Mouse (Mus musculus): Measurements from ENCODE around the gene Chd2.

Gene Chd2

DNA sequence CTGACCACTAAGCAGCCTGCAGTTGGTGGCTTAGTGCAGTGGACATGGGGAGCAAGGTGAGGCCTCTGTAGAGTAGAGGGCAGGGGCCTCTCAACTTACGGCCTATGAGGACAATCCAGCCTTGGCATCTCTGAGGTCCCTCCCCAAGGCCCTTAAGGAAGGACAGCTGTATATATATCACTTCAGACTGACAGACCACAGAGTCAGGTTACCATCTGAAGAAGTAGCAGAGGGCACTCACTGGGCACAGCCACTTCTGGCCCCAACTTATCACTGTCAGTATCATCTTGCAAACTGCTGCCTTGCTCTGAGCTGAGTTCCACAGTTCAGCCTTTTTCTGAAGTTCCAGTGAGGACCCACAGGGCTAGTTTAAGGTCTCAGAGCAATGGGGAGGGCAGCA, 139.0 kb downstream of the Chd2 start:
- DNase-seq (ENCODE audit: low read depth), result no peak

- DNase-seq (ENCODE audit: low read depth), result no peak
Measured at GRCm38 (mm10) chr7:73402106-73402505, 139.5 kb downstream of the Chd2 start.

DNA sequence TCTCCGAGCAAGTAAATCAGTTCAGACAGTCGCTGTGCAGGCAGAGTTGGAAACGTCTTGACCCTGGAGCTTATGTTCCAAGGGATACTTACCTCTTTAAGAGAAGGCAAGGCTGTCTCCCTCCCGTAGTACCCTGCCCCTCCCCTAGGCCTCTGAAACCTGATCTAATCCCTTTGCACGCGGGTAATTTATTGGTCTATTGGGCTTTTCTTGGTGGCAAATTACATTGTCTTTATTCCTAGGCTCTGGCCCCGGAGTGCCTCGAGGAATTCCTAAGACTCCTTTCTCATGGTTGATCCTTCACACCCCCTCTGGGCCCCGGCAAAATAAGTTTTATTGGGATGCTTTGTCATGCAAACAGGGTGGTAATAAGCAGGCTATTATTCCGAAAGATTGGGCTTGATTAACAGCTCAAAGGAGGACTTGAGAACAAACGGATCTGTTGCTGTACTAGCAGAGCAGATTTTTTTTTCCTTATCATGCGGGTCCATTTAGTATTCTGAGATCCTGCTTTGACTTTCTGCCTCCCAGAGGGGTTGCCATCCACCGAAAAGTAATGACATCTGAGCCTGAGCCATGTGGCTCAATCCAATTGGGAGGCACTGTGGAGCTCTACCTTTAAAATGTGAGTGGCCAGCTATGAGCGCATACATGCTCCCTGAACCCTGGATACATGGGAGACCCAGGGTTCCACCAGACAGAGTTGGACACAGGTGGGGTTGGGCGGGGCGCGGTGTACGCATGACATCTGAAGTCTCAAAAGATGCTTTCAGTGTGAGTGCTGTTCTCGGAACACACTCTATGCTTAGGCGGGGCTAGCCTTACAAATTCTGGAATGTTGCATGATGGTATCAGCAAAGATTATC, 141.3 kb downstream of the Chd2 start:
- no peak for DNase-seq (ENCODE audit: low read depth)

DNA sequence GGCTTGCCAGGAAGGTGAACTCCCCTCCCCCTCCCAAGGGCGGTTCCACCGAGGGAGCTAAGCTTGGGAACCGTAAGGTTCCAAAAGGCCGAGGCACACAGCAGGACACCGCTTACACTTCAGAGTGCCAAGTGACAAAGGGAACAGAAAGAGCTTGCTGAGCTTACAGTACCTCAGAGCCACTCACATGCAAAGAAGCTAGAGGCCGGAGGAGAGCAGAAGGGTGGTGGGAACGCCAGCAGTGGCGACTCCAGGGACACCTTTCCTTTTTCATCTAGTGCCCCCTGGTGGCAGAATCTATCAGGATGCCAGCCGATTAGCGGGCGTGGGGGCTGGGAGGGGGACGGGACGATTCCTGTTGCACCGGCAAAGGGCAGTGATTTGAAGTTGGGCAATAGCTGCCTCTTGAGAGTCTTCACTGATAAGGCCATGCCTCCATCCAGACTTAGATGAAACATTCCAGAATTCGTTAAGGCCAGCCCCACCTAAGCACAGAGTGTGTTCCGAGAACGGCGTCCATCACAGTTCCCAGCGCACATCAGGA, 142.1 kb downstream of the Chd2 start:
- DNase-seq (ENCODE audit: low read depth), result peak; percentile 18

DNA sequence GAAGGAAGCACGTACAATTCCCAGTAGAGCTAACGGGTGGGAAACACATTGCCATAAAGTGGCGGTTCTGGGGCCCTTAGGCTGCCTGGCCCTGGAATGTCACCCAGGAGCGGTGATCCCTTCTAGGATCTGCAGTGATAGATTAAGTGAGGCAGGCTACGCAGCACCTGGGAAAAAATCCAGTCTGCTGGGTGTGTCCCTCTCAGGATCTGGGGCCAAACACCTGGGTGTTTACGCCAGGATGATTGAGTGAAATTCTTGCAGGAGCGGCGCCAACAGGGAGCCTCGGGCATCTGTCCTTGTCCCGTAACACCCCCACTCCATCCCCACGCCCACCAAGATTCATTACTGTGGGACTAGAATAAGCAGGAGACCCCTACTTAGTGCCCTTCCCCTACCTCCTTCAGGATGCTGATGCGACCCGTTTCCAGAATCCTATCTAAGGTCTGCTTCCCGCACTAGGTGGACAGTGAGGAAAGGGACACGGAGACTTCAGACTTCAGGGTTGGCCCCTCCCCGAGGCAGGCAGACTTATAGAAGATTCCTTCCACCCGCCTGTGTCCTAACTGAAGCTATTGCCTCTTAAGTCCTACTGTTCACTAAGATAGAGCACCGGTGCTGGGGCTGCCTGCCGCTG, 142.7 kb downstream of the Chd2 start:
- DNase-seq (ENCODE audit: low read depth), result no peak

DNA sequence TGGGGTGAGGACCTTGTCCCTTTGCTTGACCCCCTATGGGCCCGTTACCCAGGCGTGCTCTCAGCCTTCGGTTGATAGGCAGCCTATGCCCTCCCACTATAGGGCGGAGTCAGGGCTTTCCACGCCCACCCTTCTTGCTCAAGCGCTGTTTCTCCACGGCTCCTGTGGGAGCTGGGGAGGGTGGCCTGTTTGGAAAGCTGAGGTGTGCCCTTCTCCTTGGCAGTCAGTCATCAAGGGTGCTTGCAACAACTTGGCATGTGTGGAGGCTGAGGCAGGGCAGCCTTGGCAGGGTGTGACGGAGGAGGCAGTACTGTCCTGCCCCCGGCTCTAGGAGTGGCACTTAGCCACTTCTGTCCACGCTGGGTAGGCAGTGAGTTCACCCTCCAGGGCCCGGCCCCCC, 143.3 kb downstream of the Chd2 start:
- no peak for DNase-seq (ENCODE audit: low read depth)

GRCm38 (mm10) chr7:73394013-73394409, 147.6 kb downstream of the Chd2 start:
- no peak for DNase-seq (ENCODE audit: low read depth)

- no peak for DNase-seq (ENCODE audit: low read depth)
Measured at GRCm38 (mm10) chr7:73393307-73394012, 148.2 kb downstream of the Chd2 start.

DNA sequence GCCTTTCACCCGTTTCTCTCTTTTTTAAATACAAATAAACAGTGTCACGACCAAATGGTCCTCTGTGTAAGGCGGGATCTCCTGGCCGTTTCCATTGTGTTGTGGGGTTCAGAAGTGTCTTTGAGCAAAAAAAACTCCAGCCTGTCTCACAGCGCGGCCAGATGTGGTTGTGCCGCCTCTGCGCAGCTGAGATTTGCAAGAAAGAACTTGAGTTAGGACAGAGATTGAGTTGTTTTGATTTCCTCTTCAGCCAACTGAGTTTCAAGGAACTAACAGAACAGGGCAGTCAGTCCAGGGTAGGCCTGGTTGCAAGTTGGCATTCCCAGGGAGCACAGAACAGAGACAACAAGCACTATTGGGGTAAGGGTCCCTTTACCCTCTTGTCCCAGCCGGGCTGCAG, 149.3 kb downstream of the Chd2 start:
- DNase-seq (ENCODE audit: low read depth), result no peak

DNA sequence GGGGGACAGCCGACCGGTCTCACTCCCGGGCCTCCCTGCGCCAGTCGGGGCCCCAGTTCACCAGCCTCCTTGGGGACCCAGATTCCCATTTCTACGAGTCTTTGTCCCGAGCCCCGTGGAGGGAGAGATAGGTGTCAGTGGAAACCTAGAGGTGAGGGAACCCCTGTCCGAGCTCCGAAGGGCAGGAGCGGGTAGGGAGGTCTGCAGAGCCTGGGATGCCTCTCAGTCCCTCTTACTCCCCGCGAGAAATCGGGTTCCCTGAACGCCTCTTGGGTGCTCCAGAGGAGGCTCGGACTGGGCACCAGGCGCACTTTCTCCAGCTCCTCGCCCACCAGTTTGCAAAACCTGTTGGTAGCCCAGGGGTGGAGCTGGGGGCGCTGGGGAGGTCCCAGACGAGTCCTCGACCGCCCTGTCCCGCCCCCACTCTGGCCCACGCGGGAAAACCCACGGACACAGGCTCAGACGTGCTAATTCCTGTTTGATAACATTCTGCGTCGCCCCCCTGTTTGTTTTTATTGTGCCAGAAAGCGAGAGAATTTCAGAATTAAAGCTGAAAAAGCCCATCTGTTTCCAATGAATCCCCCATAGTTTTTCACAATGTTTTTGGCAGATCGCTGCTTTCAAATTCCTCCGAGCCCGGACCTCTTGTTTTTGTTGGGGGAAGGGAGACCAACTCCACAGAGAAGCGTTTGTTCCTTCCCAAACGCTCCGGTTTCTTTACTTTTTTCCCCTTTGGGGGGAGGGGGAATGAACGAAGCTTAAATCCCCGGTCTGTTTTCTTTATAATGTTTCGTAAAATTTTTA, 149.9 kb downstream of the Chd2 start:
- no peak for DNase-seq (ENCODE audit: low read depth)

GRCm38 (mm10) chr7:73391002-73391517, 150.6 kb downstream of the Chd2 start:
- no peak for DNase-seq (ENCODE audit: low read depth)

GRCm38 (mm10) chr7:73390426-73391001, 151.1 kb downstream of the Chd2 start:
- no peak for DNase-seq (ENCODE audit: low read depth)

- no peak for DNase-seq (ENCODE audit: low read depth)
Measured at GRCm38 (mm10) chr7:73389871-73390294, 151.7 kb downstream of the Chd2 start.

DNA sequence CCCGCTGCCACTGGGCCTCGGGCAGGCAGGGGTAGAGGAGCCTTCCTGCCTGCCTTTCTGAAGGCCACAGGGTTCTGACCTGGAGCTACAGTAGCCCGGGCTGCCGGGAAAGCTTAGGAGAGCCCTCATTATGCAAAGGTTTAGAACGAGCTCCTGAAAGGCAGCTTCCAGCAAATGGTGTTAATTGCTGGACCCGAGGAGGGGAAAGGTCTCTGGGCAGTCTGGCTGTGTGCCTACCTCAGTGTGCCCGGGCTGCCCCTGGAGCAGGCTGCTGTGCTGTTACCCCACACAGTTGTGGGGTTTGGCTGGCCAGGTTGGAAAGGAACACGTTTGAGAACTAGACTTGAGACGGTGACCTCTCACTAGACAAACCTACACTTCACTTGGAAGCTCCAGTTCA, 152.2 kb downstream of the Chd2 start:
- no peak for DNase-seq (ENCODE audit: low read depth)

- no peak for DNase-seq (ENCODE audit: low read depth)
Measured at GRCm38 (mm10) chr7:73388866-73389265, 152.8 kb downstream of the Chd2 start.

DNA sequence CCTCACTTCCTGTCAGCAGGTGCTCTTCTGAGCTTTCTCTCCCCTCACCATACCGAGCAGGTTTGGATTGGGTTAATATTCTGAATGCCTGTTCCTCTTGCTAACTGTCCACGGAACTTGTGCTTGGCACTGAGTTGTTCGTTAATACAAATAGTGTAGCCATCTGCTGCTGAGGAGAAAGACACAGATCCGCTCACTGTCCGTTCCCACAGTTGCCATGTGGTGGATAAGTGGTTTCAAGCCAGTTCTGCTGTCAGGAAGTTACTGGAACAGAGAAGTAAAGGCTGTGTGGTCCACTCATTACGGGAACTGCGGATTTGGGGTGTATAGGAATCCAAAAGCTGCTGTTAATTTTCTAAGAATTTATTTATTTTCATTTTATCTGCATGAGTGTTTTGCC, 158.8 kb downstream of the Chd2 start:
- no peak for DNase-seq (ENCODE audit: low read depth)

- no peak for DNase-seq (ENCODE audit: low read depth)
Measured at GRCm38 (mm10) chr7:73378034-73378433, 163.6 kb downstream of the Chd2 start.

GRCm38 (mm10) chr7:73377307-73377706, 164.3 kb downstream of the Chd2 start:
- no peak for DNase-seq (ENCODE audit: low read depth)
